Mouse (Mus musculus) heart, adult 8-10 months (tissue): ENCODE data around the gene Acad12. TPM values are rescaled to one million over a fixed set of nuclear protein-coding genes. Genes with fewer than 3 reads are reported as not detected.
A peak's percentile ranks its signal among the peaks of the same experiment; 100 is the strongest.
"Not testable (repeated sequence)": the region's sequence is repeated elsewhere in the genome, so short reads cannot be mapped to it uniquely, and the experiment has no call there.

Source experiments
- DNase-seq: peaks from one replicate; pipeline ENCODE4 v3.0.0; 2022; ENCODE audit warnings: low spot score
- total RNA-seq, 4 experiments: library from RNA; stranded (reverse); gene quantifications; 2 replicates each; pipeline ENCODE4 v1.2.4; 2022

The Acad12 gene
- 100 to 1,000 TPM in 2 of 4 experiments, 10 to 100 TPM in 2; 97.0 to 106 (median 99.0) TPM for total RNA-seq

- DNase-seq: peak; percentile 82
These were observed at the start of gene Acad12 for GRCm38 (mm10) chr5:121618592-121619513. Acad12 (minus strand) TSS chr5:121618938.

GRCm38 (mm10) chr5:121668411-121668810 lies 49.7 kb upstream of the Acad12 start:
- no peak for DNase-seq

GRCm38 (mm10) chr5:121667067-121667466 lies 48.3 kb upstream of the Acad12 start:
- no peak for DNase-seq

- DNase-seq: no peak
These were observed 46.2 kb upstream of the Acad12 start for GRCm38 (mm10) chr5:121664971-121665370.

GRCm38 (mm10) chr5:121664078-121664477 lies 45.3 kb upstream of the Acad12 start:
- DNase-seq: no peak

GRCm38 (mm10) chr5:121663456-121663855 lies 44.7 kb upstream of the Acad12 start:
- no peak for DNase-seq

- DNase-seq: no peak
These were observed 42.8 kb upstream of the Acad12 start for GRCm38 (mm10) chr5:121661494-121661893.

GRCm38 (mm10) chr5:121660897-121661254 lies 42.1 kb upstream of the Acad12 start:
- no peak for DNase-seq

- DNase-seq: peak; percentile 93
These were observed 41.5 kb upstream of the Acad12 start, which contains the start of the genes Acad10 and Brap for GRCm38 (mm10) chr5:121660059-121660896. Acad10 (minus strand) TSS chr5:121660514. Brap (plus strand) TSS chr5:121660563.

- not testable (repeated sequence) for DNase-seq
These were observed 38.9 kb upstream of the Acad12 start for GRCm38 (mm10) chr5:121657656-121658055.

GRCm38 (mm10) chr5:121656866-121657265 lies 38.1 kb upstream of the Acad12 start:
- DNase-seq: peak; percentile 19

- no peak for DNase-seq
These were observed 35.8 kb upstream of the Acad12 start for GRCm38 (mm10) chr5:121654526-121654925.

GRCm38 (mm10) chr5:121649134-121649533 lies 30.4 kb upstream of the Acad12 start:
- DNase-seq: no peak

- no peak for DNase-seq
These were observed 20.9 kb upstream of the Acad12 start for GRCm38 (mm10) chr5:121639601-121640000.

GRCm38 (mm10) chr5:121637296-121637695 lies 18.6 kb upstream of the Acad12 start:
- no peak for DNase-seq

- no peak for DNase-seq
These were observed 15.9 kb upstream of the Acad12 start for GRCm38 (mm10) chr5:121634668-121635067.

- no peak for DNase-seq
These were observed 14.1 kb upstream of the Acad12 start for GRCm38 (mm10) chr5:121632804-121633203.

GRCm38 (mm10) chr5:121631106-121631647 lies 12.4 kb upstream of the Acad12 start:
- not testable (repeated sequence) for DNase-seq

GRCm38 (mm10) chr5:121627871-121628270 lies 9.1 kb upstream of the Acad12 start:
- peak; percentile 77 for DNase-seq

GRCm38 (mm10) chr5:121623241-121623640 lies 4.5 kb upstream of the Acad12 start:
- no peak for DNase-seq

GRCm38 (mm10) chr5:121621102-121621501 lies 2.4 kb upstream of the Acad12 start:
- DNase-seq: no peak

GRCm38 (mm10) chr5:121614921-121615320 lies 3.8 kb downstream of the Acad12 start:
- not testable (repeated sequence) for DNase-seq
